Mouse (Mus musculus): ENCODE data around the gene Sqstm1. TPM values are rescaled to one million over a fixed set of nuclear protein-coding genes. Genes with fewer than 3 reads are reported as not detected.
A peak's percentile ranks its signal among the peaks of the same experiment; 100 is the strongest.

Sqstm1 gene
- 100 to 1,000 TPM; 498 to 523 (median 522) TPM for total RNA-seq (2022)

GRCm38 (mm10) chr11:50210505-50211151 lies at the start of gene Sqstm1, which contains the start of gene Mgat4b:
Gene Sqstm1 (minus strand): TSS chr11:50210827.
Gene Mgat4b (plus strand): TSS chr11:50210890.
- DNase-seq (ENCODE audit: low spot score in 2 of 2) = peak; percentile 72 to 80

GRCm38 (mm10) chr11:50258310-50258709 lies 47.7 kb upstream of the Sqstm1 start:
- peak in 1 of 2 experiments; percentile 79 for DNase-seq (ENCODE audit: low spot score in 2 of 2)

GRCm38 (mm10) chr11:50256615-50257014 lies 46.0 kb upstream of the Sqstm1 start:
- no peak for DNase-seq (ENCODE audit: low spot score in 2 of 2)

GRCm38 (mm10) chr11:50254010-50254580 lies 43.5 kb upstream of the Sqstm1 start:
- DNase-seq (ENCODE audit: low spot score in 2 of 2) = peak; percentile 53 to 91

- peak in 1 of 2 experiments; percentile 5 for DNase-seq (ENCODE audit: low spot score in 2 of 2)
Observed at GRCm38 (mm10) chr11:50253393-50253792, 42.8 kb upstream of the Sqstm1 start.

GRCm38 (mm10) chr11:50252684-50253265 lies 42.1 kb upstream of the Sqstm1 start:
- no peak for DNase-seq (ENCODE audit: low spot score in 2 of 2)

GRCm38 (mm10) chr11:50252166-50252565 lies 41.5 kb upstream of the Sqstm1 start:
- no peak for DNase-seq (ENCODE audit: low spot score in 2 of 2)

- no peak for DNase-seq (ENCODE audit: low spot score in 2 of 2)
Observed at GRCm38 (mm10) chr11:50248473-50249171, 38.0 kb upstream of the Sqstm1 start.

- no peak for DNase-seq (ENCODE audit: low spot score in 2 of 2)
Observed at GRCm38 (mm10) chr11:50245269-50245668, 34.6 kb upstream of the Sqstm1 start.

GRCm38 (mm10) chr11:50243926-50244325 lies 33.3 kb upstream of the Sqstm1 start:
- DNase-seq (ENCODE audit: low spot score in 2 of 2) = no peak

GRCm38 (mm10) chr11:50240235-50240911 lies 29.7 kb upstream of the Sqstm1 start:
- no peak for DNase-seq (ENCODE audit: low spot score in 2 of 2)

GRCm38 (mm10) chr11:50238821-50239791 lies 28.5 kb upstream of the Sqstm1 start:
- no peak for DNase-seq (ENCODE audit: low spot score in 2 of 2)

GRCm38 (mm10) chr11:50238324-50238723 lies 27.7 kb upstream of the Sqstm1 start, which contains the start of gene Ltc4s:
Gene Ltc4s (minus strand): TSS chr11:50238616.
- DNase-seq (ENCODE audit: low spot score in 2 of 2) = no peak

GRCm38 (mm10) chr11:50236937-50237835 lies 26.6 kb upstream of the Sqstm1 start:
- DNase-seq (ENCODE audit: low spot score in 2 of 2) = no peak

GRCm38 (mm10) chr11:50236540-50236936 lies 25.9 kb upstream of the Sqstm1 start:
- DNase-seq (ENCODE audit: low spot score in 2 of 2) = peak in 1 of 2 experiments; percentile 82

GRCm38 (mm10) chr11:50234606-50235005 lies 24.0 kb upstream of the Sqstm1 start:
- no peak for DNase-seq (ENCODE audit: low spot score in 2 of 2)

- DNase-seq (ENCODE audit: low spot score in 2 of 2) = no peak
Observed at GRCm38 (mm10) chr11:50233993-50234392, 23.4 kb upstream of the Sqstm1 start.

GRCm38 (mm10) chr11:50233022-50233421 lies 22.4 kb upstream of the Sqstm1 start:
- DNase-seq (ENCODE audit: low spot score in 2 of 2) = peak in 1 of 2 experiments; percentile 70

- DNase-seq (ENCODE audit: low spot score in 2 of 2) = no peak
Observed at GRCm38 (mm10) chr11:50231411-50231810, 20.8 kb upstream of the Sqstm1 start.
